Mouse (Mus musculus): ENCODE measurements around the gene Tecpr2.

GRCm38 (mm10) chr12:110860293-110860692 lies 28.8 kb upstream of the Tecpr2 start:
- no peak for TF ChIP-seq GATA1 (IDR thresholded peaks at IDR 0.05; ENCODE audit: borderline replicate concordance, low read length)
- no peak for TF ChIP-seq FLI1 (IDR thresholded peaks at IDR 0.05; ENCODE audit: low read length)

Data from megakaryocyte, embryonic 14.5 days (primary cell).